Mouse (Mus musculus) embryo, embryonic 10.5 days (tissue): ENCODE data around the gene Net1.
A peak's percentile ranks its signal among the peaks of the same experiment; 100 is the strongest.
"Not testable (repeated sequence)": the region's sequence is repeated elsewhere in the genome, so short reads cannot be mapped to it uniquely, and the experiment has no call there.

Experiments used
- DNase-seq: peaks from one replicate; pipeline ENCODE4 v3.0.0-alpha.2; 2015; ENCODE audit warnings: low spot score

The Net1 gene

DNA sequence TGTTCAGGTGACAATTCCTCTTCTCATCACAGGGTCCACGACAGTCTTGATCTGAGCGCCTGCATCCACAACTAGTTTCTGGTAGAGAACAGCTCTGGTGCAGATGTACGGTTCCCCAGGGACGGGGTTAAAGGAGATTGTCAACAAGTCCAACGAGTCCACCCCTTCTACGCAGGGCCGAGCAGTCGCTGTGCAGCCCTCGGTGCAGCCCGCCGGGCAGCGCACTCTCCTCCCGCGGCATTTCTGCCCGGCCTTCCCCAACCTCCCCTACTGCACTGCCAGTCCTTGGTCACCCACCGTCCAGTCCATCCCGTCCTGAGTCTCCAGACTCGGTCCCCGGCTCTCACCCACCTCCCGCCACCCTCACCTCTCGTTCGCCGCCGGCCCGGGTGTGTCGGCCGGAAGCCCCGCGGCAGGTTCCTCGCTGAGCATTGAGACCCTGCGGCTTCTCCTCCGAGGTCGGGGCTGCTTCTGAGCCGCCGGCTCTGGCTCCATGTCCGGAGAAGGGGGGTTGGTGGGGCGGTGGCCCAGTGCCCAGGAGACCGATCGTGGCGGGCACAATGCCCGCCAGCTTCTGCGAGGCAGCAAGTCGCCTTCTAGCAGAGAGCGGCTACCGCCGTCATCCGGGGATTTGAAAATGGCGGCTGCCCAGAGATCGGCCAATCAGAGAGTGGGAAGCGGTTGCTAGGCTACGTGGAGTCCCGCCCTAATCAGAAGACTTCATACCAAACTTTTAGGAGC lies at the start of gene Net1, which contains the start of gene Tubal3:
Net1 (minus strand) TSS at position 650 of the 741 bp plus-strand sequence.
Tubal3 (plus strand) TSS at position 704 of the 741 bp plus-strand sequence.
- peak; percentile 95 for DNase-seq

GRCm38 (mm10) chr13:3951198-3951914 lies 33.3 kb upstream of the Net1 start:
- no peak for DNase-seq

DNA sequence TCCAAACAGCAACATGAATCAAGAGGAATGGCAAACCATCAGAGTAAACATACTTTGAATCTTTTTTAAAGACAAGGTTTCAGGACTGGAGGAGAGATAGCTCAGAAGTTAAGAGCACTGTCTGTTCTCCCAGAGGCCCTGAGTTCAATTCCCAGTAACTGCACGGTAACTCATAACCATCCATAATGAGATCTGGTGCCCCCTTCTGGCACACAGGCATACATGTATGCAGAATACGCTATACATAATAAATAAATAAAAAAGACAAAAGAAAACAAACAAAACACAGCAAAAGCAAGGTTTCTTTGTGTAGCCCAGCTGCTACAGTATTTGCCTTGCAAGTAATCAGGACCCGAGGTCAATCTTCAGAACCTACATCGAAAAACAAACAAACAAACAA lies 31.5 kb upstream of the Net1 start:
- no peak for DNase-seq

DNA sequence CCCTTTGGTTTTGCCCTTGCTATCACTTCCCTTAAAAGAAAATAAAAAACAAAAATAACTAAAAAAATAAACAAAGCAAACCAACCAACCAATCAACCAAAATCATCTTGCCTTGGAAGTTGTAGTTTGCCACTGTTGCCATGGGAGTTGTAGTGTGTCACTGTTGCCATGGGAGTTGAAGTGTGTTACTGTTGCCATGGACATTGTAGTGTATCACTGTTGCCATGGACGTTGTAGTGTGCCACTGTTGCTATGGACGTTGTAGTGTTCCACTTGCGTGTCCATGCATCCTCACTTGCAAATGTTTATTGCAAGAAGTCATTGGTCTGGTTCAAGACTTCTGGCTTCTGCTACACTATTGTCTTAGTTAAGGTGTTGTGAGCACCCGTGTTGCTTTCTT lies 29.2 kb upstream of the Net1 start:
- no peak for DNase-seq

GRCm38 (mm10) chr13:3945249-3945648 lies 27.2 kb upstream of the Net1 start, which contains the start of gene Ucn3:
Gene Ucn3 (minus strand): TSS chr13:3945349.
- DNase-seq: no peak

- DNase-seq: no peak
Measured at GRCm38 (mm10) chr13:3944699-3945098, 26.7 kb upstream of the Net1 start.

DNA sequence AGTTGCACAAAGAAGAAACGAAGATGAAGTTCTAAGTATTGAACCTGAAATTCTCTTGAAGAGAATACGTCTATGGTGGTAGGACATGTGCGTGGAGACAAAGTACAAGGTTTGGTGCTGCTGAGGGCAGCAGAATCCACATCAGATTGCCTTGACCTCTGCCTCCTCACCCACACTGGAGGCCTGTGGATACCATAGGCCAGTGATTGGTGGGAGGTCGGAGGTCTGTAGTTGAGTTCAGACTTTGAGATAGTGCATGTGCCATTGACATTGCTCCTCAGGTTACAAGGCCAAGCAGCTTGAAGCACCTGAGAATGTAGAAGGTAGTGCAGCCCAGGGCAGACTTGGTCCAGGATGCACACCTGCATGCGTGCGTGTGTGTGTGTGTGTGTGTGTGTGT lies 8.0 kb upstream of the Net1 start:
- DNase-seq: no peak

DNA sequence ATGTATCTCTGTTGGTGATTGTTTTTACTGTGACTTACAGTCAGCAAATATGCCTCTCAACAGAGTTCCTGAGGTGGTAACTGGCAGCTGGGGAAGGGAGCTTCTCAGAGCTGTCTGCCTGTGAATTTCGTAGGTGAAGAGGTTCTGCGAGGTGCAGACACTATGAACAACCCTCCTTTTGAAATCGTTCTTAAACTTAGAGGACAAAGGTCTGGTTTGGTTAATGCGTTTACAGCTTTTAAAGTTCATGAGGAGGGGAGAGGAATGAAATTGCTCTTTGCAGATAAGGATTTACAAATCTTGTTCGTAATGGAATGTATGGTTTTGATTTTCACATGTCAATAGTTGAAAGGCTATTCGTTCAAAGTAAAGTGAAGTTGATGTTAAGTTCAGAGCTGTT lies 7.6 kb upstream of the Net1 start:
- no peak for DNase-seq

GRCm38 (mm10) chr13:3924483-3924882 lies 6.5 kb upstream of the Net1 start:
- DNase-seq: no peak

DNA sequence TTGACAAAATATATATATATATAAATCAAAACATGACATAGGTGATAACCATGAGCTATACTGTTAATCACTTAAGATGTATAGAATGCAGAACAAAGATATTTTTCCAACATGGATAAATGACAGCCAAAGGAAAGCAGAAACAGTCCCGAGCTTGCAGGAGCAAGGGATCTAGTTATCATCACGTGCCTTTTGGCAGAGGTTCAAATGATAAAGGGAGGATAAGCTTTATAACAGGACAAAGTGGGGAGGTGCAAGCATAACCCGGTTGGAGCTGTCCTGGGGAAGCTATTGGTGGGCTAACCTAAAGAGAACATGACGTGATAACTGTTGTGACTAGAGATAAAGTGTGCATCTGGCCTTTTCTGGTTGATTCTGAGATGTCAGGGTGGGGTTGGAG lies 4.5 kb downstream of the Net1 start:
- DNase-seq: no peak

GRCm38 (mm10) chr13:3910356-3910755 lies 7.7 kb downstream of the Net1 start:
- DNase-seq: no peak

- DNase-seq: no peak
Measured at GRCm38 (mm10) chr13:3908262-3908661, 9.8 kb downstream of the Net1 start.

GRCm38 (mm10) chr13:3907151-3907696 lies 10.8 kb downstream of the Net1 start:
- DNase-seq: no peak

DNA sequence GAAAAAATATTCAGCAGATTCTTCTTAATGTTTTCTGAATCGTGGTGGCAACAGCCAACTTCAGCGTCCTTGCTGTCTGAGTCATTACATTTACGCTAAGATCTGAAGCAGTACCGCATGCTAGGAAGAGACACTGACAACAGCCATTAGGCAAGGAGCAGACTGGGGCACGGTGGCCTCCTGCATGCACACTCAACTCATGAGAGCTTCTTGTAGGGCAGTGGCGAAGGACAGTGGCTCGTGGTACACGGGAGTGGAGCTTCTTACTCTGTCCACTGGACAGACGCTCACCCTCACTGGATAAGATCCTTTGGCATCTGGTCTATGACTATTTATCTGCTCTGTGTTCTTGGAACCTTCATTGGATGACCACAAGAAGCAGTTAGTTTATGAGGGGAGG lies 18.7 kb downstream of the Net1 start:
- no peak for DNase-seq

DNA sequence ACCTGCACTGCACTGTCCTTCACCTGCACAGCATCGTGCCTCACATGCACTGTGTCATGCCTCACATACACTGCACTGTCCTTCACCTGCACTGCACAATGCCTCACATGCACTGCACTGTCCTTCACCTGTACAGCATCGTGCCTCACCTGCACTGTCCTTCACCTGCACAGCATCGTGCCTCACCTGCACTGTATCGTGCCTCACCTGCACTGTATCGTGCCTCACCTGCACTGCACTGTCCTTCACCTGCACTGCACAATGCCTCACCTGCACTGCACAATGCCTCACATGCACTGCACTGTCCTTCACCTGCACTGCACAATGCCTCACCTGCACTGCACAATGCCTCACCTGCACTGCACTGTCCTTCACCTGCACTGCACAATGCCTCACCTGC lies 19.8 kb downstream of the Net1 start:
- not testable (repeated sequence) for DNase-seq

DNA sequence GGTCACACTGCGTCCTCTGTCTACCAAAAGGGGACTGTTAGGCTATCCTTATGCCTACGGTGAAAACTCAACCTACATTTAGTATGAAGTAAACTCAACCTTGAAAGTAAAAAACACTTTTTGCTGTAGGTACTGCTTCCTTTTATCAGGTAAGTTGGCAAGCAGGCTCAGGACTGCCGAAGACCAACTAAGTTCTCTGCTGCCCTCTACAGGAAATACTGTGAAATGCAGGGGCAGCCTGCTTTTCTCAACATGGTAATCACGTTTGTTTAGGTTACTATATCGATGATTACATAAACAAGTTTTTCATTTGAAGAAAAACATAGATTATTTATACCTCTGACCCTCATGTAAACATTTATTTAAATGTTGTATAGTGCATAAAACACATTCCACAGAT lies 21.1 kb downstream of the Net1 start:
- peak; percentile 87 for DNase-seq

DNA sequence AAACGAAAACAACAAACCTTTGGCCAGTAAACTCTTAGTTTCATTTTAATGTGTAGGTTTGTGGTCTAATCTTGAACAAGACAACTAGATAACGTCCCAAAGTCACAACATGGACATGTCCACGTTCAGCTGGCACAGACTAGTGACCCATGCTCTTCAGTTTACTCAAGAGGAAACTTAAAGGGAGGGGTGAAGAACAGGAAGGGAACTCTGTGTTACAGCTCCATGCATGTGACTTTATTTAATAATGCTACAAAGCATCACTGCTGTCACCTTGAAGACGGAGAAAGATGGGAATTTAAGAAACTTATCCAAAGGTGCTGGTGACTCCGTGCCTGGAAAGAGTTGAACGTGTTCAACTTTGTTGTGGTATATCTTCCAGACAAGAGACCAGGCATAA lies 22.0 kb downstream of the Net1 start:
- DNase-seq: no peak

GRCm38 (mm10) chr13:3895397-3895980 lies 22.5 kb downstream of the Net1 start:
- DNase-seq: no peak

DNA sequence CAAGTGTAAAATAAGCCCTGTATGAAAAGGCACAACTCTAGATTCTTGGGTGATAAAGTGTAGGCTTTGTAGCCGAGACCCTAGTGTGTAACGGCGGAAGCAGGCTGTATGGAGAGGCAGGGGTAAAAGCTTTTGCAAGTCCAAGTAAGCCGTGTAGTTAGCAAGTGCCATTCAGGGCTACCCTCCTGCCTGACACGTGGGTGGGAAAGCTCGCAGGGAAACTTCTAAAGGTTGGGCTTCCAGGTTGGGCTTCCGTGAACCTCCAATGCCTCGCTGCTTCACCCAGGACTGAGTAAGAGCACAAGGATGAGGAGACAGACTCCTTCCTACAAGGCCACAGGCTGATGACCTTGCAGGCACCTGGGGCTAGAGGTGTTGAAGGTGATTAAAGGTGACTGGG lies 23.5 kb downstream of the Net1 start:
- no peak for DNase-seq

DNA sequence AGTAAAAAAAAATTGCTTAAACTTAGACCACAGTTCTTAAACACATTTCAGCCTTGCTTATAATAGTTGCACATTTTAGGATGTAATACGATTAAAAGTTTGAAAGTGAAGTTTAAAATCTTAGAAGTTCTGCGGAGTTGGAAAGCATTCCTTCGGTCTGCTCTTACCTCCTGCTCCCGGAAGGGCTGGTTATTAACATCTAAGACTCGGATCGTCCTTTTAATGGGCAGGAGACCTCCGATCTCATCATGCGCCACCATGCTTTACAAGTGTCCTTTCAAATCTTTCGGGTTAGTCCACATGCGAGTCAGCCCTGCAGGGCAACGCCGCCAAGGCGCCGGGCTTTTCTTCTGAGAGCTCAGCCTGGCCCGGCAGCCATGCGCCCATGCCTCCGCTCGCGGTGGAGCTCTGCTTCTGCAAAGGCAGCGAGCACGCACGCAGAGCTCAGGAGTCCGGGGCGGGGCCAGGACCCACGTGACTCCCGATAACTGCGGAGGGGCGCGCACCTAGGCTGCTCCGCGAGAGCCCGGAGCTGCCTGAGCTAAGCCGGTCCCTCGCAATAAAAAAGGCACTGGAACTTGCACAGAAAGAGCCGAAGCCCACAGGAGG lies 24.8 kb downstream of the Net1 start:
- DNase-seq: peak; percentile 94

GRCm38 (mm10) chr13:3892601-3893000 lies 25.4 kb downstream of the Net1 start:
- DNase-seq: peak; percentile 44

DNA sequence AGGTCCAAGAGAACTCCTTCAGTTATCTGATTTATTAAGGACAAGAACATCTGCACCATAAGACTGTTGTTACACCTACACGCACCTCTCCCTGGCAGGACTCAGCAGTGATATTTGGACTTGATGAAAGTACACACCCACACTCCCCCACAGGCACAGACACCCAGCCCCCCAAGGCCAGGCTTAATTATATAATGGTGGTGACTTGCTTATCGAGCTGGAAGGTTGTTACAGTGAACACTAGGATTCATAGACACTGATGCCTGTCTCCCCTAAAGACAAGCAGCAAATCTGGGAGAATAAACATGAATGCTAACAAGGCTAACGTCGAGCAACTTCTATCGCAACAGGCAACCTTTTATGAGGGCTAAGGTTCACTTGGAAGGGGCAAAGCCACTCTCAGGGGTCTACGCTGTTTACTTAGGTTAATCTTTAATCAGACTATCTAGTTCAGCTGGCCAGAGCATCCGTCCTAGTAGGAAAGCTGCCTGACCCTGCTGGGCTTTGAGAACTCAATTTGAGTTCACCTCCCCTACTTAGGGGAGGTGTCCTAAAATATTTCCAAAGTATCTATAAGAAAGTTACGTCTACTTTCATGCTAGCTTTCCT lies 26.4 kb downstream of the Net1 start:
- DNase-seq: peak; percentile 22
